Mouse (Mus musculus) urinary bladder, adult 2 months (tissue): ENCODE data around the gene Zfp648. TPM values are rescaled to one million over a fixed set of nuclear protein-coding genes. Genes with fewer than 3 reads are reported as not detected.
A peak's percentile ranks its signal among the peaks of the same experiment; 100 is the strongest.

Source experiments
- DNase-seq: peaks from one replicate; pipeline ENCODE4 v3.0.0; 2022; ENCODE audit warnings: low spot score
- polyA plus RNA-seq: library from polyadenylated mRNA; depleted of rRNA; stranded (reverse); fragments of >200 nt; gene quantifications from 2 replicates; pipeline ENCODE4 v1.2.3, GENCODE M21; 2012; rRNA removed

Gene Zfp648
- not detected in 2 replicates for polyA plus RNA-seq

GRCm38 (mm10) chr1:154200955-154201722 is at the start of gene Zfp648:
TSS of gene Zfp648 (plus strand) at chr1:154201187.
- no peak for DNase-seq

- DNase-seq = no peak
Observed at GRCm38 (mm10) chr1:154152539-154152938, 48.4 kb upstream of the Zfp648 start.

GRCm38 (mm10) chr1:154153800-154154199 is 47.2 kb upstream of the Zfp648 start:
- no peak for DNase-seq

- no peak for DNase-seq
Observed at GRCm38 (mm10) chr1:154156177-154157062, 44.6 kb upstream of the Zfp648 start.

- DNase-seq = no peak
Observed at GRCm38 (mm10) chr1:154157131-154157530, 43.9 kb upstream of the Zfp648 start.

- DNase-seq = no peak
Observed at GRCm38 (mm10) chr1:154167696-154168095, 33.3 kb upstream of the Zfp648 start.

- DNase-seq = no peak
Observed at GRCm38 (mm10) chr1:154175334-154175733, 25.7 kb upstream of the Zfp648 start.

GRCm38 (mm10) chr1:154177781-154178180 is 23.2 kb upstream of the Zfp648 start:
- no peak for DNase-seq

GRCm38 (mm10) chr1:154178541-154179155 is 22.3 kb upstream of the Zfp648 start:
- no peak for DNase-seq

GRCm38 (mm10) chr1:154180952-154181351 is 20.0 kb upstream of the Zfp648 start:
- DNase-seq = peak; percentile 45

- DNase-seq = no peak
Observed at GRCm38 (mm10) chr1:154182396-154183076, 18.5 kb upstream of the Zfp648 start.

- no peak for DNase-seq
Observed at GRCm38 (mm10) chr1:154183077-154183751, 17.8 kb upstream of the Zfp648 start.

GRCm38 (mm10) chr1:154188229-154188628 is 12.8 kb upstream of the Zfp648 start:
- DNase-seq = no peak

- DNase-seq = no peak
Observed at GRCm38 (mm10) chr1:154188631-154189030, 12.4 kb upstream of the Zfp648 start.

GRCm38 (mm10) chr1:154189842-154190530 is 11.0 kb upstream of the Zfp648 start:
- no peak for DNase-seq

GRCm38 (mm10) chr1:154198896-154199295 is 2.1 kb upstream of the Zfp648 start:
- DNase-seq = no peak

GRCm38 (mm10) chr1:154202580-154202979 is 1.6 kb downstream of the Zfp648 start:
- DNase-seq = no peak

- no peak for DNase-seq
Observed at GRCm38 (mm10) chr1:154203386-154203785, 2.4 kb downstream of the Zfp648 start.

GRCm38 (mm10) chr1:154204652-154205573 is 3.9 kb downstream of the Zfp648 start:
- no peak for DNase-seq
